Mouse (Mus musculus): ENCODE measurements at regions not wholly inside any gene's neighbourhood (a gene's known extent, or its start where the extent isn't known, plus 50 kb on each side); places are given as distances from the start of the nearest gene placed in this dataset.

- DNase-seq (ENCODE audit: extremely low spot score) = peak; percentile 22
Observed at GRCm38 (mm10) chr7:54458386-54458785, 376.9 kb upstream of the Luzp2 start.

DNA sequence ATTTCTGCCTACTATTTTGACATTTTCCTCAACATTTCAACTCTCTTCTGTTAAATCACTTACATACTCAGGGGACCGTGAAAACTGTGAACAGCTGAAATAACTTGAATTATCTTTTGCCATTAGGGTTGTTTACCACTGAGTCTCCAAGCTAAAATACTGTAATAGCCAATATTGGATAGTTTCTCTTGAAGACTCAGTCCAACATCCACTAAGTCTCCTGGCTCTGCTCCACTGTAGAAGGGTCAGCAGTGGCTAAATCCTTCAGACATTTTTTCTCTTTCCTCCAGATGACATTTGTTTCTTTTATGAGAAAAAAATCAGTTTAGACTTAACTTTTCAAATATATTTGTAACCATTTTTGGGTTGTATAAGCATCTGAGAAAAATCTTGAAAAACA, 344.0 kb upstream of the Luzp2 start:
- DNase-seq (ENCODE audit: extremely low spot score) = no peak

- DNase-seq (ENCODE audit: extremely low spot score) = no peak
Observed at GRCm38 (mm10) chr7:54505235-54505634, 330.1 kb upstream of the Luzp2 start.

DNA sequence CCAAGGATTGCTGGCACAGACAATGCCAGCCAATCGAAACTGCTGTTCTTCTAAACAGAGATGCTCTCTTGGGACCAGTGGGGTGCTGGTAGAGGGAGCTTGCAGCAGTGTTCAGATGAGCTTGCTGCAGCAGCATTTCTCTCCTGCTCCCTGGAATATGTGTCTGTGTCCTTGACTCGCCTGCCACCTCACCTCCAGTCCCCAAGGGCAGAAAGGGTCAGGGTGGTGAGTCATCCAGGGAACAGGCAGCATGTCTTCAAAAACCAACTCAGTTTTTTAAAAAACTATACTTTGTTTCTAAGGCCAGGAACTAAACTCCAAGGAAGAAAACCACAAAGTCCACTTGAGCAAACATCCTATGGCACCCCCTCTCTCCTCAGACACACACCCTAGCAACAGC, 328.3 kb upstream of the Luzp2 start:
- DNase-seq (ENCODE audit: extremely low spot score) = no peak

- DNase-seq (ENCODE audit: extremely low spot score) = no peak
Observed at GRCm38 (mm10) chr7:54535693-54536092, 299.6 kb upstream of the Luzp2 start.

GRCm38 (mm10) chr7:54557436-54557835, 277.9 kb upstream of the Luzp2 start:
- no peak for DNase-seq (ENCODE audit: extremely low spot score)

- no peak for DNase-seq (ENCODE audit: extremely low spot score)
Observed at GRCm38 (mm10) chr7:54565569-54566179, 269.6 kb upstream of the Luzp2 start.

DNA sequence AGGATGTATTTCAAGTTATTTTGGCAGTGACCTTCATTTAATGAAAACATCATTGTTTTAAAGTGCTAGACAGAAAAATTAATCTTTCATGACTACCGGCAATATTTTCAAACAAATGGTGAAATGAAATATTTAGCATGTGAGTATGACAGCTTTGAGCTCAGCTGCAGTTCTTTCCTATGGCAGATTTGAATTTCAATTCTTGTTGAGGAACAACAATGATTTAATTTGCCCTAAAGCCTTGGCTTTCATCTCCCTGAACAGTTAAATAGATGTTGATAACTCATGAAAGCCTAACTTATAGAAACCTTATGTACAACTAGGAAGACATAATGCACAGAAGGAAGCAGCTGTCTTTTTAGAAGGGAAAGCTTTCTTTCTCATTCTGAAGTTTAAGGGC, 235.5 kb upstream of the Luzp2 start:
- DNase-seq (ENCODE audit: extremely low spot score) = no peak

GRCm38 (mm10) chr7:54622436-54622835, 212.9 kb upstream of the Luzp2 start:
- no peak for DNase-seq (ENCODE audit: extremely low spot score)

GRCm38 (mm10) chr7:54633930-54634329, 201.4 kb upstream of the Luzp2 start:
- DNase-seq (ENCODE audit: extremely low spot score) = no peak

- DNase-seq (ENCODE audit: extremely low spot score) = no peak
Observed at GRCm38 (mm10) chr7:54634348-54635035, 200.8 kb upstream of the Luzp2 start.

GRCm38 (mm10) chr7:54645314-54645713, 190.0 kb upstream of the Luzp2 start:
- DNase-seq (ENCODE audit: extremely low spot score) = no peak

DNA sequence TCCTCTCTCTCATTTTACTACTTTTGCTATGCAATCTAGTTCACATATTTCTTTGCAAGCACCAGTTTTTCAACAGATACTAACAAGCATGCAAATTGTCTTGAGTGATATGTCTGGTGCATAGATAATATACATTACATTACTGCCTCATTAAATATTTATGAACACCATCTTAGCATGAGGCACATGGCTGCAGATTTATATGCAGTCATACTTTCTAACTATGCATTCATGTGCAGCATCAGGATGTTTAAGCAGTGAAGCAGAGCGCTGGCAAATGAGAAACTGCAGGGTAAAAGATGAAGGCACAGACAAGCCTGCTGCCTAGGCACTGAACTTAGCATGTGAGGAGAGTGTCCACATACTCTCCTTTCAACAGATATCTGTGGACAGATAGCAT, 186.3 kb upstream of the Luzp2 start:
- no peak for DNase-seq (ENCODE audit: extremely low spot score)
